Mouse (Mus musculus) cerebellum, adult 11-12 months (tissue): ENCODE data around the gene Cntn5.

ENCODE experiments used
- DNase-seq: peaks from one replicate; pipeline ENCODE4 v3.0.0; 2022

The Cntn5 gene

GRCm38 (mm10) chr9:9882779-9883383 lies 1021.7 kb downstream of the Cntn5 start:
- DNase-seq, result no peak

- DNase-seq, result no peak
Observed at GRCm38 (mm10) chr9:9872112-9873035, 1032.2 kb downstream of the Cntn5 start.

GRCm38 (mm10) chr9:9860631-9861030 lies 1043.9 kb downstream of the Cntn5 start:
- DNase-seq, result no peak

GRCm38 (mm10) chr9:9859323-9859722 lies 1045.3 kb downstream of the Cntn5 start:
- no peak for DNase-seq

- DNase-seq, result no peak
Observed at GRCm38 (mm10) chr9:9854791-9855190, 1049.8 kb downstream of the Cntn5 start.

GRCm38 (mm10) chr9:9830231-9830630 lies 1074.3 kb downstream of the Cntn5 start:
- no peak for DNase-seq

GRCm38 (mm10) chr9:9819963-9820362 lies 1084.6 kb downstream of the Cntn5 start:
- no peak for DNase-seq

GRCm38 (mm10) chr9:9817477-9817876 lies 1087.1 kb downstream of the Cntn5 start:
- DNase-seq, result no peak

- no peak for DNase-seq
Observed at GRCm38 (mm10) chr9:9799546-9799945, 1105.0 kb downstream of the Cntn5 start.

- no peak for DNase-seq
Observed at GRCm38 (mm10) chr9:9783680-9784079, 1120.9 kb downstream of the Cntn5 start.

GRCm38 (mm10) chr9:9781157-9781884 lies 1123.3 kb downstream of the Cntn5 start:
- DNase-seq, result no peak

- DNase-seq, result no peak
Observed at GRCm38 (mm10) chr9:9779646-9780045, 1124.9 kb downstream of the Cntn5 start.

GRCm38 (mm10) chr9:9770777-9771176 lies 1133.8 kb downstream of the Cntn5 start:
- no peak for DNase-seq

GRCm38 (mm10) chr9:9769659-9770058 lies 1134.9 kb downstream of the Cntn5 start:
- DNase-seq, result no peak

GRCm38 (mm10) chr9:9718145-9718544 lies 1186.4 kb downstream of the Cntn5 start:
- no peak for DNase-seq

- DNase-seq, result no peak
Observed at GRCm38 (mm10) chr9:9708671-9709070, 1195.9 kb downstream of the Cntn5 start.

GRCm38 (mm10) chr9:9707766-9708165 lies 1196.8 kb downstream of the Cntn5 start:
- DNase-seq, result no peak

GRCm38 (mm10) chr9:9705180-9705579 lies 1199.4 kb downstream of the Cntn5 start:
- no peak for DNase-seq

GRCm38 (mm10) chr9:9696636-9697035 lies 1207.9 kb downstream of the Cntn5 start:
- DNase-seq, result no peak

GRCm38 (mm10) chr9:9682348-9682884 lies 1222.2 kb downstream of the Cntn5 start:
- DNase-seq, result no peak

- no peak for DNase-seq
Observed at GRCm38 (mm10) chr9:9676078-9676477, 1228.5 kb downstream of the Cntn5 start.

- DNase-seq, result no peak
Observed at GRCm38 (mm10) chr9:9674531-9674930, 1230.0 kb downstream of the Cntn5 start.
